Mouse (Mus musculus) heart, postnatal 0 days (tissue): ENCODE measurements at regions not wholly inside any gene's neighbourhood (a gene's known extent, or its start where the extent isn't known, plus 50 kb on each side); places are given as distances from the start of the nearest gene placed in this dataset.

Source experiments
- CTCF ChIP-seq: IDR thresholded peaks from 2 replicates; pipeline ENCODE4 v1.5.1; 2016; ENCODE audit warnings: antibody characterized with exemption, control low read depth, low read depth
- EP300 ChIP-seq: IDR thresholded peaks from 2 replicates; pipeline ENCODE4 v1.6.1; 2016; ENCODE audit warnings: antibody characterized with exemption, low read depth

GRCm38 (mm10) chr14:105799401-105799861 is 97.2 kb downstream of the Spry2 start:
- TF ChIP-seq CTCF (no peak), EP300 (no peak)
